Mouse (Mus musculus): Measurements from ENCODE around the gene Vmn1r149. TPM values are rescaled to one million over a fixed set of nuclear protein-coding genes. Genes with fewer than 3 reads are reported as not detected.
"Not testable (repeated sequence)": the region's sequence is repeated elsewhere in the genome, so short reads cannot be mapped to it uniquely, and the experiment has no call there.

The Vmn1r149 gene
- not detected in 2 replicates for total RNA-seq (2015; ENCODE audit: low replicate concordance)
- not detected in 2 replicates for total RNA-seq (2017; ENCODE audit: low replicate concordance)

DNA sequence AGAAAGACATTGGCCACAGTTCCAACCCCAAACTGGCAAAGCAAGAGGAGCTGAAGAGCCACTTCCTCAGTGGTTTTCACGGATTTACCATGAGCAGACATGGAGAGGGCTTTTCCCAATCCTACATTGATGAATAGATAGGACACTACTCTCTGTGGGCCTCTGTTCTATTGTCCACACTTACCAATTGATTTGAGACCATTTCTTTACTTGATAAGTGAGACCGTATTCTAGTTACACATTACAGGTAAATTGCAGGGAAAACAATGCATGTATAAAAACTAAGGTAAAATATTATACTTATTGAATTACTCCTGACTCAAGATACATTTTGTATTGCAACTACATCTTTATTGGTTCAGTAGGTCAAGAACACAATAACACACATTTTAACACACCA, at the start of gene Vmn1r149:
Gene Vmn1r149 (minus strand): TSS at position 101 of the 400 bp plus-strand sequence.
- ATAC-seq (replicated peaks; ENCODE audit: low FRiP score, poor library complexity, severe bottlenecking), result not testable (repeated sequence)

GRCm38 (mm10) chr7:22463975-22464374, 25.9 kb upstream of the Vmn1r149 start, which contains the start of gene Gm10665:
Gene Gm10665 (minus strand): TSS chr7:22464075.
- ATAC-seq (replicated peaks; ENCODE audit: low FRiP score, poor library complexity, severe bottlenecking), result not testable (repeated sequence)

- ATAC-seq (replicated peaks; ENCODE audit: low FRiP score, poor library complexity, severe bottlenecking), result not testable (repeated sequence)
Observed at GRCm38 (mm10) chr7:22413283-22413682, 24.7 kb downstream of the Vmn1r149 start, which contains the start of gene Vmn1r148. Gene Vmn1r148 (plus strand): TSS chr7:22413583.

Other genes with a start within 250 kb of the Vmn1r149 start
- gene Vmn1r143, start 248.9 kb downstream of the Vmn1r149 start, total RNA-seq (2015; ENCODE audit: low replicate concordance), result not detected in 2 replicates
- not detected in 2 replicates for gene Vmn1r143, start 248.9 kb downstream of the Vmn1r149 start, total RNA-seq (2017; ENCODE audit: low replicate concordance)
- gene Gm8653, start 237.0 kb downstream of the Vmn1r149 start, total RNA-seq (2015; ENCODE audit: low replicate concordance), result not detected in 2 replicates
- not detected in 2 replicates for gene Gm8653, start 237.0 kb downstream of the Vmn1r149 start, total RNA-seq (2017; ENCODE audit: low replicate concordance)
- not detected in 2 replicates for gene Gm8453, start 208.7 kb downstream of the Vmn1r149 start, total RNA-seq (2015; ENCODE audit: low replicate concordance)
- not detected in 2 replicates for gene Gm8453, start 208.7 kb downstream of the Vmn1r149 start, total RNA-seq (2017; ENCODE audit: low replicate concordance)
- gene Gm4187, start 108.5 kb downstream of the Vmn1r149 start, total RNA-seq (2015; ENCODE audit: low replicate concordance), result not detected in 2 replicates
- not detected in 2 replicates for gene Gm4187, start 108.5 kb downstream of the Vmn1r149 start, total RNA-seq (2017; ENCODE audit: low replicate concordance)
- gene Gm8660, start 67.2 kb downstream of the Vmn1r149 start, total RNA-seq (2015; ENCODE audit: low replicate concordance), result not detected in 2 replicates
- not detected in 2 replicates for gene Gm8660, start 67.2 kb downstream of the Vmn1r149 start, total RNA-seq (2017; ENCODE audit: low replicate concordance)
- not detected in 2 replicates for gene Vmn1r148, start 24.6 kb downstream of the Vmn1r149 start, total RNA-seq (2015; ENCODE audit: low replicate concordance)
- not detected in 2 replicates for gene Vmn1r148, start 24.6 kb downstream of the Vmn1r149 start, total RNA-seq (2017; ENCODE audit: low replicate concordance)
- gene Gm10665, start 25.8 kb upstream of the Vmn1r149 start, total RNA-seq (2015; ENCODE audit: low replicate concordance), result not detected in 2 replicates
- not detected in 2 replicates for gene Gm10665, start 25.8 kb upstream of the Vmn1r149 start, total RNA-seq (2017; ENCODE audit: low replicate concordance)
- gene Vmn1r151, start 61.4 kb upstream of the Vmn1r149 start, total RNA-seq (2015; ENCODE audit: low replicate concordance), result not detected in 2 replicates
- not detected in 2 replicates for gene Vmn1r151, start 61.4 kb upstream of the Vmn1r149 start, total RNA-seq (2017; ENCODE audit: low replicate concordance)
- gene Vmn1r152, start 84.7 kb upstream of the Vmn1r149 start, total RNA-seq (2015; ENCODE audit: low replicate concordance), result not detected in 2 replicates
- gene Vmn1r152, start 84.7 kb upstream of the Vmn1r149 start, total RNA-seq (2017; ENCODE audit: low replicate concordance), result not detected in 2 replicates
- gene Gm8677, start 96.7 kb upstream of the Vmn1r149 start, total RNA-seq (2015; ENCODE audit: low replicate concordance), result not detected in 2 replicates
- gene Gm8677, start 96.7 kb upstream of the Vmn1r149 start, total RNA-seq (2017; ENCODE audit: low replicate concordance), result not detected in 2 replicates
- not detected in 2 replicates for gene Gm4201, start 127.1 kb upstream of the Vmn1r149 start, total RNA-seq (2015; ENCODE audit: low replicate concordance)
- gene Gm4201, start 127.1 kb upstream of the Vmn1r149 start, total RNA-seq (2017; ENCODE audit: low replicate concordance), result not detected in 2 replicates
- gene Gm4565, start 149.9 kb upstream of the Vmn1r149 start, total RNA-seq (2015; ENCODE audit: low replicate concordance), result not detected in 2 replicates
- gene Gm4565, start 149.9 kb upstream of the Vmn1r149 start, total RNA-seq (2017; ENCODE audit: low replicate concordance), result not detected in 2 replicates
- not detected in 2 replicates for gene Vmn1r155, start 219.8 kb upstream of the Vmn1r149 start, total RNA-seq (2015; ENCODE audit: low replicate concordance)
- not detected in 2 replicates for gene Vmn1r155, start 219.8 kb upstream of the Vmn1r149 start, total RNA-seq (2017; ENCODE audit: low replicate concordance)

Data from erythroid progenitor cell, adult 5-6 weeks (primary cell).